Mouse (Mus musculus) limb, embryonic 15.5 days (tissue): ENCODE results near the gene Itpr3. TPM values are rescaled to one million over a fixed set of nuclear protein-coding genes. Genes with fewer than 3 reads are reported as not detected.

Source experiments
- ATAC-seq: fragments of 200-750 bp; cut with Nextera tagmentation; 2 replicates; pipeline ENCODE4 v1.8.0; 2017; ENCODE audit warnings: low read depth, moderate TSS enrichment; ENCODE audit not compliant: insufficient number of reproducible peaks, low FRiP score, low TSS enrichment
- H3K27ac ChIP-seq: fragments of 300-500 bp; sonication (generic); 2 replicates; pipeline ENCODE4 v1.5.1; 2015; ENCODE audit warnings: moderate library complexity, mild to moderate bottlenecking, inconsistent platforms
- H3K27me3 ChIP-seq: fragments of 300-500 bp; sonication (generic); 2 replicates; pipeline ENCODE4 v1.6.1; 2015; ENCODE audit warnings: inconsistent platforms
- H3K36me3 ChIP-seq: fragments of 300-500 bp; sonication (generic); 2 replicates; pipeline ENCODE4 v1.6.1; 2015; ENCODE audit warnings: inconsistent platforms
- H3K4me1 ChIP-seq: fragments of 300-500 bp; sonication (generic); 2 replicates; pipeline ENCODE4 v1.6.1; 2015; ENCODE audit warnings: inconsistent platforms
- H3K4me2 ChIP-seq: fragments of 300-500 bp; sonication (generic); 2 replicates; pipeline ENCODE4 v1.6.1; 2015; ENCODE audit warnings: mild to moderate bottlenecking, inconsistent platforms
- H3K4me3 ChIP-seq: fragments of 300-500 bp; sonication (generic); 2 replicates; pipeline ENCODE4 v1.5.1; 2015; ENCODE audit warnings: mild to moderate bottlenecking, inconsistent platforms
- H3K9ac ChIP-seq: fragments of 300-500 bp; sonication (generic); 2 replicates; pipeline ENCODE4 v1.6.1; 2015; ENCODE audit warnings: inconsistent platforms
- H3K9me3 ChIP-seq: fragments of 300-500 bp; sonication (generic); 2 replicates; pipeline ENCODE4 v1.6.1; 2016; ENCODE audit warnings: inconsistent platforms
- WGBS: fragments of 180-500 bp; shearing (Covaris S2); methylation state at CpG from one replicate; pipeline ENCODE4 v1.1.7; 2015; 5-methylcytosine and 5-hydroxymethylcytosine counted together
- polyA plus RNA-seq: library from polyadenylated mRNA; unstranded; fragments of >200 nt; fragmentation: Nextera tagmentation; extraction: Ambion mirVana; gene quantifications from 2 replicates; pipeline ENCODE4 v1.2.1, GENCODE M21; 2015

Gene Itpr3
- polyA plus RNA-seq, 1 experiment from 2014 or later = 4.3 TPM

DNA sequence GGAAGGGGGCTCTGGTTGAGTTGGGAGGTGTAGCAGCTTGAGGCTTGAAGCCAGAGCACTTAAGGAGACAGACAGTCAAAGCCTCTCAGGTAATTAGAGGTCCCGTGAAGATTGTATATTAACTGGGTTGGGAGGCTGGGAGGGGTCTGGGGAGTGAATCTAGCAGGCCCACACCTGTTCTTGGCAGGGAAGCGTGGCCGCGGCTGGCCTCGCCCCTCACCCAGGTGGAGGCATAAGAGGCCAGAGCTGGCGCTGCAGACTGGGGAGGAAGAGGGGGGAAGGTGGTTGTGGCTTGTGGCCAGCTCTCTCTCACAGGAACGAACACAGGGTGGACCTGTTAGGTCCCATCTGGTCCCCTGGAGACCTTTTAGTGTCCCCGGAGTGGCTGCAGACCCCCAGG lies 3.6 kb downstream of the Itpr3 start:
- H3K9ac ChIP-seq = no peak overlapping the region
- H3K4me1 ChIP-seq = peaks cover 64% of the 10 kb centered on the region
- ATAC-seq = no peak
- no peak overlapping the region for H3K27ac ChIP-seq
- H3K4me2 ChIP-seq = no peak overlapping the region
- H3K9me3 ChIP-seq = no peaks in the 10 kb centered on the region
- H3K27me3 ChIP-seq = no peaks in the 10 kb centered on the region; the same call in 1 of the 2 replicates
- no peak overlapping the region for H3K4me3 ChIP-seq
- WGBS = 54% methylated on average over 8 of the region's 8 CpGs
- H3K36me3 ChIP-seq = no peaks in the 10 kb centered on the region

- Histone ChIP-seq H3K27me3 (no peaks in the 10 kb centered on the region; the same call in 1 of the 2 replicates), H3K27ac (no peak overlapping the region), H3K4me3 (no peak overlapping the region), H3K4me1 (peaks cover 55% of the 10 kb centered on the region), H3K4me2 (no peak overlapping the region), H3K36me3 (no peaks in the 10 kb centered on the region), H3K9ac (no peak overlapping the region), H3K9me3 (no peaks in the 10 kb centered on the region)
- WGBS = 91% methylated on average over 3 of the region's 3 CpGs
- ATAC-seq = no peak
Measured at GRCm38 (mm10) chr17:27061727-27062126, 4.6 kb downstream of the Itpr3 start.

DNA sequence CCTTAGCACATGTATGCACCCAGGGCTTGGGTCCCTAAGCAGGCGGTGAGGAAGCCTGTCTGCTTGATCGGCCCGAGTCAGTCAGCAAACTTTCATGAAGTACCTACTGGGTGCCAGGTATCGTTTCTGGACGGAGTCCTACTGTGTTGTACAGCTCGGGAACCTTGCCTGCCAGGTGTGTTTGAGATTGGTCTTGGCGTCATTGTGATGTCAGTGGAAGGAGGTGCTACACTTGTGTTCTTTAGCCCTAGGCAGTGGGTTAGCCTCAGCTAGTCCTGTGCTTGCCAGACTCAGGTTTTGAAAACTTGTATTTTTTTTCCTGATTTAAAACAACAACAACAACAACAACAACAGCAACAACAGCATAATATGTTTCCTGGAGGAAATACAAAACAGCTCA lies 5.6 kb downstream of the Itpr3 start:
- H3K9me3 ChIP-seq = no peaks in the 10 kb centered on the region
- no peaks in the 10 kb centered on the region; the same call in 1 of the 2 replicates for H3K27me3 ChIP-seq
- no peak overlapping the region for H3K4me3 ChIP-seq
- WGBS = 89% methylated on average over 7 of the region's 7 CpGs
- H3K4me1 ChIP-seq = peaks cover 47% of the 10 kb centered on the region
- no peak overlapping the region for H3K9ac ChIP-seq
- H3K4me2 ChIP-seq = no peak overlapping the region
- no peaks in the 10 kb centered on the region for H3K36me3 ChIP-seq
- H3K27ac ChIP-seq = no peak overlapping the region
- no peak for ATAC-seq

- WGBS = 28% methylated on average over 6 of the region's 6 CpGs
- Histone ChIP-seq H3K9me3 (no peaks in the 10 kb centered on the region), H3K27me3 (no peaks in the 10 kb centered on the region; the same call in 1 of the 2 replicates), H3K36me3 (no peaks in the 10 kb centered on the region), H3K27ac (peak overlapping the region; percentile 52; the same call in 1 of the 2 replicates), H3K4me1 (peaks cover 37% of the 10 kb centered on the region), H3K4me2 (no peak overlapping the region), H3K4me3 (no peak overlapping the region), H3K9ac (no peak overlapping the region)
- ATAC-seq = no peak
Measured at GRCm38 (mm10) chr17:27063717-27064116, 6.6 kb downstream of the Itpr3 start.

DNA sequence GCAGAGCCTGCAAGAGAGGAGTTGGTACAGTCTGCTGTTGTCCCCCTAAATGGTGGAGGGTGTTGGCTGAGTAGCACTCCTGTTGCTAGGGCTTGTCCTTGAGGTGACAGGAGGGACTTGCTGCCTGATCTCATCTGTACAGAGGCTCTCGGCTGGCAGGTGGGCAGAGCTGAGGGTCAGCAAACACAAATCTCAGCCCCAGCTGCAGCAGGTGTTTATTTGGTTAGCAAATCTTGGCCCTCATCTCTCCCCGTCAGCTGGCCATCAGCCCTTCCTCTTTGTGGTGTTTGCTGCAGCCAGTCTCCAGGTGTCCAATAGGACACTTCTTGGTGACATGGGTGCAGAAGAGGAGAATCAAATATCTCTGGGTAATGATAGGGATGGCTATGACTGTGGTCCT lies 7.1 kb downstream of the Itpr3 start:
- H3K27ac ChIP-seq = no peak overlapping the region
- H3K4me3 ChIP-seq = no peak overlapping the region
- H3K9ac ChIP-seq = no peak overlapping the region
- peaks cover 32% of the 10 kb centered on the region for H3K4me1 ChIP-seq
- no peak for ATAC-seq
- no peaks in the 10 kb centered on the region; the same call in 1 of the 2 replicates for H3K27me3 ChIP-seq
- H3K36me3 ChIP-seq = no peaks in the 10 kb centered on the region
- WGBS = 51% methylated on average over 2 of the region's 2 CpGs
- H3K4me2 ChIP-seq = no peak overlapping the region
- H3K9me3 ChIP-seq = no peaks in the 10 kb centered on the region

DNA sequence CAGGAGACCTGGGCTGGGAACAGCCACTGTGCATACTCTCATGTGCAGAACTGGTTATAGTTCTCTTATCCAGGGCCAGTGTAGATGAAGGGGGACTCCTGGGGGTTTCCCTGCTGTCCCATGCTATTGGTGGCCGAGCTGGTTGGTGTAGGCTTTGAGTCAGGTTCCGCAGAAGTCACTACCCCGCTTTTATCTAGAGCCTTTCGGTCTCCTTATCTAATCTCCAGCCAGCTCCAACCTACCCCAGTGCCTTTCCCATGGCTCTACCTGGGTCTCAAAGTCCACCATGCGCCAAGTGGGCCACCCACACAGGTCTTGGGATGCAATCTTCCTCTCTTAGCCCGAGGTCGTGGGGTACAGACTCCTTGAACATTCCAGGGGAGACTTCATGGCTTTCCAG lies 9.0 kb downstream of the Itpr3 start:
- H3K27ac ChIP-seq = no peak overlapping the region
- no peak overlapping the region for H3K9ac ChIP-seq
- ATAC-seq = no peak
- no peaks in the 10 kb centered on the region for H3K9me3 ChIP-seq
- H3K4me1 ChIP-seq = peaks cover 19% of the 10 kb centered on the region
- no peak overlapping the region for H3K4me2 ChIP-seq
- H3K4me3 ChIP-seq = no peak overlapping the region
- 74% methylated on average over 7 of the region's 7 CpGs for WGBS
- no peaks in the 10 kb centered on the region for H3K36me3 ChIP-seq
- H3K27me3 ChIP-seq = no peaks in the 10 kb centered on the region

DNA sequence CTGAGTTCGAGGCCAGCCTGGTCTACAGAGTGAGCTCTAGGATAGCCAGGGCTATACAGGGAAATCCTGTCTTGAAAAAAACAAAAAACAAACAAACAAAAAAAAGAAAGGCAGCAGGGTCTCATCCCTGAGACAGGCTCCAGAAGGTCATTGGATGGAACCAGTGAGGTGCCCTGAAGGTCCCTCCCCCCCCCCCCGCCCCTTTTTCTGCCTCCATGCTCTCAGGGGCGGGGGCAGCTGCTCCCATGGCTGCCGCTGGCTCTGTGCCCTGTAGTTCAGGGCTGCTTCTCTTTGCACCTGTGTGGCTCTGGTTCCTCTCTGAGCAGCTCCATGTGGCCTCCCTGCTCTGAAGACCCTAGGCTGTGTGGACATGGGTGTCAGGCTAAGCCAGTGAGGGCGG lies 12.0 kb downstream of the Itpr3 start:
- Histone ChIP-seq H3K9me3 (no peaks in the 10 kb centered on the region), H3K27me3 (no peaks in the 10 kb centered on the region), H3K4me3 (no peak overlapping the region), H3K4me2 (no peak overlapping the region), H3K27ac (no peak overlapping the region), H3K9ac (no peak overlapping the region), H3K36me3 (no peaks in the 10 kb centered on the region), H3K4me1 (peaks cover 11% of the 10 kb centered on the region)
- ATAC-seq = no peak
- 72% methylated on average over 5 of the region's 5 CpGs for WGBS

DNA sequence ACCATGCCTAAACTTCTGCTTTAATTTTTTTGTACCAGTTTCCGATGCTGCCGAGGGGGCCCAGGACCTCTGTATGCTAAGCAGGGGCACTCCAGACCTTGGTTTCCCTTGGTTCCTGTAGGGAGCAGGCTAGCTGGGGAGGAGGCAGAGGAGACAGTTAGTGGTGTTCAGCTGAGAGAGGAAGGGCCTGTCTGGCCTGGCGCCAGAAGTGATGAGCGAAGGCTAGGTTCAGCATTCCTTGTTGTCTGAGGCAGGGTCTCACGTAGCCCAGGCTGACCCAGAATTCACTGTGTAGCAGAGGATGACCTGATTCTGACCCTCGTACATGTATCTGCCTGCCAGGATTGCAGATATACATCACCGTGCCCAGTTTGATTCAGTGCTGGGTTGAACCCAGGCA lies 13.8 kb downstream of the Itpr3 start:
- H3K27ac ChIP-seq = no peak overlapping the region
- H3K4me2 ChIP-seq = no peak overlapping the region
- 94% methylated on average over 7 of the region's 7 CpGs for WGBS
- peaks cover 22% of the 10 kb centered on the region for H3K4me1 ChIP-seq
- H3K4me3 ChIP-seq = no peak overlapping the region
- H3K36me3 ChIP-seq = 0 out of 2 replicates have a peak, but pooled peaks cover 4% of the 10 kb centered on the region
- no peaks in the 10 kb centered on the region for H3K27me3 ChIP-seq
- no peaks in the 10 kb centered on the region for H3K9me3 ChIP-seq
- 0 out of 2 replicates have a peak, but pooled peaks have one; percentile 16 for ATAC-seq
- H3K9ac ChIP-seq = no peak overlapping the region

DNA sequence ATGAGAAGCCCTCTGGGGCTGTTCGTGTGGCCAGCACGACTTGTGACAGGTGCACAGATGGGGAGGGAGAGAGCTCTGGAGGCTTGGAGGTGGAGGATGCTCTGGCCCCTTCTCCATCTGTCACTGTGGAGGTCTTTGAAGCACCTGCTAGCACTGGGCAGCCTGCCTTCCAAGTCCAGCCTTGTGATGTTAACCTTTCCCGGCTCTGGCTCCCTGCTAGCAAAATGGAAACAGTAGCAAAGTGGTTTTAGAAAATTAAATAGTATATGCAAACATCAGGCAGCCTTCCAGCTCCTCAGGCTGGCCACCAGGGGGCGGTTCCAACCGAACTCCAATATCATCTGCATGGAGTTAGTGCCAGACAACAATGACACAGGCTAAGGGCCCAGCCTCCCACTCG lies 14.5 kb downstream of the Itpr3 start:
- H3K27me3 ChIP-seq = no peaks in the 10 kb centered on the region
- H3K4me3 ChIP-seq = no peak overlapping the region
- WGBS = 57% methylated on average over 6 of the region's 6 CpGs
- H3K4me2 ChIP-seq = no peak overlapping the region
- H3K9me3 ChIP-seq = no peaks in the 10 kb centered on the region
- H3K4me1 ChIP-seq = peaks cover 22% of the 10 kb centered on the region
- ATAC-seq = no peak
- H3K27ac ChIP-seq = no peak overlapping the region
- H3K9ac ChIP-seq = no peak overlapping the region
- 0 out of 2 replicates have a peak, but pooled peaks cover 5% of the 10 kb centered on the region for H3K36me3 ChIP-seq

GRCm38 (mm10) chr17:27072363-27072762 lies 15.3 kb downstream of the Itpr3 start:
- Histone ChIP-seq H3K9me3 (no peaks in the 10 kb centered on the region), H3K4me3 (no peak overlapping the region), H3K27ac (no peak overlapping the region), H3K4me2 (no peak overlapping the region), H3K9ac (no peak overlapping the region), H3K27me3 (no peaks in the 10 kb centered on the region), H3K36me3 (0 out of 2 replicates have a peak, but pooled peaks cover 9% of the 10 kb centered on the region), H3K4me1 (peaks cover 22% of the 10 kb centered on the region)
- 93% methylated on average over 8 of the region's 8 CpGs for WGBS
- no peak for ATAC-seq

- no peak for ATAC-seq
- H3K27ac ChIP-seq = no peak overlapping the region
- H3K9ac ChIP-seq = no peak overlapping the region
- H3K4me2 ChIP-seq = no peak overlapping the region
- H3K27me3 ChIP-seq = no peaks in the 10 kb centered on the region
- no peaks in the 10 kb centered on the region for H3K9me3 ChIP-seq
- H3K4me3 ChIP-seq = no peak overlapping the region
- peaks cover 22% of the 10 kb centered on the region for H3K4me1 ChIP-seq
- 79% methylated on average over 5 of the region's 5 CpGs for WGBS
- peaks cover 9% of the 10 kb centered on the region; the same call in 1 of the 2 replicates for H3K36me3 ChIP-seq
Measured at GRCm38 (mm10) chr17:27073126-27073525, 16.0 kb downstream of the Itpr3 start.

DNA sequence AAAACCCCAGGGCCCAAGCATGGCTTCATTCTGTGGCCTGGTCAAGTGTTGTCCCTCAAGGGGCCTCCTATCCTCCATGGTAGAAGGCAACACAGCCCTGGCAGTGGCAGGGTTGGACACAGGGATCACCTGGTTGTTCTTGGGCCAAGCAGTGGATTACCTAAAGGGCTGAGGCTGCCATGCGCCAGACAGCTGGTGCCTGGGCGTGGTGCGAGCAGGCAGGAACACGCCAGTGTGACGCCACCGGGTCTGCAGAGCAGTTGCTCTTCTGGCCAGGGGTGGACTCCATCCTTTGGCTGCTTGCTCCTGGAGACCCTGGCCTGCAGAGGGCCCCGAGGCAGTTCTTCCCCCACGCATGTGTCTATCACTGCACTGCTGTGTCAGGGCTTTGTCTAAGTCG lies 16.7 kb downstream of the Itpr3 start:
- no peak overlapping the region for H3K9ac ChIP-seq
- H3K27me3 ChIP-seq = no peaks in the 10 kb centered on the region
- H3K27ac ChIP-seq = no peak overlapping the region
- WGBS = 65% methylated on average over 9 of the region's 9 CpGs
- H3K4me2 ChIP-seq = no peak overlapping the region
- H3K4me1 ChIP-seq = peaks cover 22% of the 10 kb centered on the region
- no peak overlapping the region for H3K4me3 ChIP-seq
- no peaks in the 10 kb centered on the region for H3K9me3 ChIP-seq
- ATAC-seq = no peak; the same call in 1 of the 2 replicates
- peaks cover 9% of the 10 kb centered on the region; the same call in 1 of the 2 replicates for H3K36me3 ChIP-seq

DNA sequence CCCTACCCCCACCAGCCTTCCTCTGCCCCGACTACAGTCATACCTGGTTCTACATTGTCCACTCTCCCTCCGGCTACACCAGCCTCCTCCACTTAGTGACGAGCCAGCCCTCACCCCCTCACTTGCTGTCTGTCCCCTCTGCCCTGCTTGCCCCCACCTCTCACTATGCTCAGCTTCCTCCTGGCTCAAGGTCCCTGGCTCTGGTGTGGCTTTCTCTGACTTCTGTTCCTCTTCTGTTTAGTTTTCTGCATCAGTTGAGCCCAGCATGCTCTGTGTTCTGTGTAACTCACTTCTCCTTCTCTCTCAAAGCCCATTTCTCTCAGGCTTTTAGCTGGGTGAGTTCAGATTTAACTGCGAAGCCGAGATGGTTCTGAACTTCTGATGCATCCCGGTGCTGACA lies 17.1 kb downstream of the Itpr3 start:
- no peaks in the 10 kb centered on the region for H3K9me3 ChIP-seq
- WGBS = 52% methylated on average over 6 of the region's 6 CpGs
- peak overlapping the region; percentile 33; the same call in 1 of the 2 replicates for H3K27ac ChIP-seq
- H3K9ac ChIP-seq = no peak overlapping the region
- peaks cover 21% of the 10 kb centered on the region for H3K4me1 ChIP-seq
- H3K4me3 ChIP-seq = no peak overlapping the region
- no peaks in the 10 kb centered on the region for H3K27me3 ChIP-seq
- ATAC-seq = no peak
- no peak overlapping the region for H3K4me2 ChIP-seq
- peaks cover 9% of the 10 kb centered on the region; the same call in 1 of the 2 replicates for H3K36me3 ChIP-seq
